Mouse (Mus musculus): ENCODE data around the gene Sept14.

GRCm38 (mm10) chr5:129724834-129725773, 16.8 kb upstream of the Sept14 start, which contains the start of gene Nipsnap2:
- TF ChIP-seq POLR2A (IDR thresholded peaks at IDR 0.05; ENCODE audit: borderline replicate concordance, extremely low read depth, insufficient read depth, insufficient read length, poor library complexity, severe bottlenecking) (peak; percentile 95), CTCF (IDR thresholded peaks at IDR 0.05; ENCODE audit: borderline replicate concordance, extremely low read depth, insufficient read depth, insufficient read length) (peak; percentile 100)
